Mouse (Mus musculus): ENCODE results near the gene Rab25. TPM values are rescaled to one million over a fixed set of nuclear protein-coding genes. Genes with fewer than 3 reads are reported as not detected.
A peak's percentile ranks its signal among the peaks of the same experiment; 100 is the strongest.

The Rab25 gene
- polyA plus RNA-seq, 1 experiment from 2014 or later: 14.2 TPM

DNA sequence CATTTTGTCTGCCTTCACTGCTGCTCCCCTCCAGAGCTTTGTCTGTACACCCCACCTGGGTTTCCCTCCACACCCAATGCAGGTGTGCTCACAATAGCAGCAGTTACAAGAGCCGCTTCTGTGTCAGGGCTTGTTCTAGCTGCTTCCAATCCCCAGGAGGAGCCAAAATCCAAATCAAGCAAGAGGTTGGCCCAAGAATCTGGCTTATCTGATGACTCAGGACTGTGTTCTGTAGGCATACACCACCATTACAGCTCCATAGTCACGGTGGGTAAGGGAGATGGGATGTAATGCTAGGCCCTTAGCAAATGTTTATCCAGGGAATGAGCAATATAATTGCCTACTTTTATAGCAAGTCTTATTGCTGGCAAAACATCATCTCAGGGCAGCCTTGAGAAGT, 31.7 kb downstream of the Rab25 start:
- Histone ChIP-seq H3K4me3 (ENCODE audit: low read length) (no peak overlapping the region), H3K36me3 (ENCODE audit: control insufficient read depth, insufficient read depth, low read length) (no peaks in the 10 kb centered on the region), H3K9ac (ENCODE audit: low read depth, low read length) (no peak overlapping the region), H3K4me1 (ENCODE audit: control insufficient read depth, insufficient read depth, low read length) (no peaks in the 10 kb centered on the region; the same call in 1 of the 2 replicates), H3K4me2 (replicated peaks; ENCODE audit: low read depth, low read length) (no peak overlapping the region), H3K27me3 (ENCODE audit: control insufficient read depth, insufficient read depth, low read length) (no peaks in the 10 kb centered on the region), H3K27ac (ENCODE audit: low read depth, low read length) (no peak overlapping the region), H3K9me3 (ENCODE audit: control insufficient read depth, low read length) (no peaks in the 10 kb centered on the region)
- WGBS: 71% methylated on average over 2 of the region's 2 CpGs
- ATAC-seq (ENCODE audit: low FRiP score, low TSS enrichment): no peak

- no peak for ATAC-seq (ENCODE audit: low FRiP score, low TSS enrichment)
- WGBS: 100% methylated on average over 2 of the region's 2 CpGs
- H3K4me1 ChIP-seq (ENCODE audit: control insufficient read depth, insufficient read depth, low read length): peaks cover 4% of the 10 kb centered on the region; the same call in 1 of the 2 replicates
- no peaks in the 10 kb centered on the region for H3K9me3 ChIP-seq (ENCODE audit: control insufficient read depth, low read length)
- H3K27ac ChIP-seq (ENCODE audit: low read depth, low read length): no peak overlapping the region
- no peak overlapping the region for H3K9ac ChIP-seq (ENCODE audit: low read depth, low read length)
- H3K27me3 ChIP-seq (ENCODE audit: control insufficient read depth, insufficient read depth, low read length): no peaks in the 10 kb centered on the region
- no peaks in the 10 kb centered on the region for H3K36me3 ChIP-seq (ENCODE audit: control insufficient read depth, insufficient read depth, low read length)
- no peak overlapping the region for H3K4me2 ChIP-seq (replicated peaks; ENCODE audit: low read depth, low read length)
- H3K4me3 ChIP-seq (ENCODE audit: low read length): no peak overlapping the region
Measured at GRCm38 (mm10) chr3:88515095-88515386, 33.1 kb downstream of the Rab25 start.

DNA sequence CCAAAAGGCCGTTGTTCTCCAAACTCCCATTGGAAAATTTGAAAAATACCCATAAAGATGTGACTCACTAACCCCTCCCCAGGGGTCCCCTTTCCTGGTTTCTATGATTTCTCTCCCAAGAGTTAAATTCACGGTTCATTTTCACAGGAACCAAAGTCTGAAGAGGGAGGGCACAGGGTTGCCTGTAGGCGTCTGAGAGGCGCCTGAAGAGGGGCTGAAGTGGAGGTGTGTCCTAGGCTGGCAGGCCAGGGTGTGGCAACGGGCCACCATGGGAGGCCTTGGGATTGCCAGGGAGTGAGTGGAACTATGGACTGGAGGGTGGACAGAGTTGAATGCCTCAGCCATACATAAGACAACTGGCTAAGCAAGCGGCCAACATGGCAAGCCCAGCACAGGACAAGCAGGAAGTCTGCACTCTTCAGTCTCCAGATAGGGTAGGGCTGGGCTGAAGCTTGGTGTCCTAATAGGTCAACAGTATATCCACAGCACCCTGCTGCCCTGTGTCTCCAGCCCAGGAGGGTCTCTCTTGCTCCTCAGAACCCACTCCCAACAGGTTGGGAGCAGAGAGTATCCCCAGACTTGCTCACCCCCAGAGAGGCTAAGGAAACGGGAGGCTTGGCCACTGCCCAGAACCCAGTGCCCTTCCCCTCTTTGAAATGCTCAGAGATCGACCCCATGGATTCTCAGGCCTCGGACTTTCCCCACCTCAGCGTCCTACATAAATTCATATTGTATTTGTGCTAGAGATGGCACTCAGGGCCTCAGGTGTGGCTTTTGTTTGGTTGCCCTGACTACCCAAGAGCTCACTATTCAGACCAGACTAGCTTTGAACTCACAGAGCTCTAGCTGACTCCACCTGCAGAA, 33.6 kb downstream of the Rab25 start:
- H3K4me1 ChIP-seq (ENCODE audit: control insufficient read depth, insufficient read depth, low read length): peaks cover 6% of the 10 kb centered on the region; the same call in 1 of the 2 replicates
- H3K27ac ChIP-seq (ENCODE audit: low read depth, low read length): no peak overlapping the region
- WGBS: 72% methylated on average over 10 of the region's 10 CpGs

GRCm38 (mm10) chr3:88513546-88514115, 34.5 kb downstream of the Rab25 start:
- Histone ChIP-seq H3K4me2 (replicated peaks; ENCODE audit: low read depth, low read length) (no peak overlapping the region), H3K4me3 (ENCODE audit: low read length) (no peak overlapping the region), H3K4me1 (ENCODE audit: control insufficient read depth, insufficient read depth, low read length) (peaks cover 10% of the 10 kb centered on the region; the same call in 1 of the 2 replicates), H3K27me3 (ENCODE audit: control insufficient read depth, insufficient read depth, low read length) (no peaks in the 10 kb centered on the region), H3K36me3 (ENCODE audit: control insufficient read depth, insufficient read depth, low read length) (no peaks in the 10 kb centered on the region), H3K9me3 (ENCODE audit: control insufficient read depth, low read length) (no peaks in the 10 kb centered on the region), H3K9ac (ENCODE audit: low read depth, low read length) (no peak overlapping the region), H3K27ac (ENCODE audit: low read depth, low read length) (no peak overlapping the region)
- ATAC-seq (ENCODE audit: low FRiP score, low TSS enrichment): no peak
- 82% methylated on average over 7 of the region's 7 CpGs for WGBS

More for the DNA sequence above, 33.6 kb downstream of the Rab25 start:
- Histone ChIP-seq H3K9me3 (ENCODE audit: control insufficient read depth, low read length) (no peaks in the 10 kb centered on the region), H3K36me3 (ENCODE audit: control insufficient read depth, insufficient read depth, low read length) (no peaks in the 10 kb centered on the region), H3K9ac (ENCODE audit: low read depth, low read length) (no peak overlapping the region), H3K4me3 (ENCODE audit: low read length) (no peak overlapping the region), H3K27me3 (ENCODE audit: control insufficient read depth, insufficient read depth, low read length) (no peaks in the 10 kb centered on the region), H3K4me2 (replicated peaks; ENCODE audit: low read depth, low read length) (no peak overlapping the region)
- no peak for ATAC-seq (ENCODE audit: low FRiP score, low TSS enrichment)

DNA sequence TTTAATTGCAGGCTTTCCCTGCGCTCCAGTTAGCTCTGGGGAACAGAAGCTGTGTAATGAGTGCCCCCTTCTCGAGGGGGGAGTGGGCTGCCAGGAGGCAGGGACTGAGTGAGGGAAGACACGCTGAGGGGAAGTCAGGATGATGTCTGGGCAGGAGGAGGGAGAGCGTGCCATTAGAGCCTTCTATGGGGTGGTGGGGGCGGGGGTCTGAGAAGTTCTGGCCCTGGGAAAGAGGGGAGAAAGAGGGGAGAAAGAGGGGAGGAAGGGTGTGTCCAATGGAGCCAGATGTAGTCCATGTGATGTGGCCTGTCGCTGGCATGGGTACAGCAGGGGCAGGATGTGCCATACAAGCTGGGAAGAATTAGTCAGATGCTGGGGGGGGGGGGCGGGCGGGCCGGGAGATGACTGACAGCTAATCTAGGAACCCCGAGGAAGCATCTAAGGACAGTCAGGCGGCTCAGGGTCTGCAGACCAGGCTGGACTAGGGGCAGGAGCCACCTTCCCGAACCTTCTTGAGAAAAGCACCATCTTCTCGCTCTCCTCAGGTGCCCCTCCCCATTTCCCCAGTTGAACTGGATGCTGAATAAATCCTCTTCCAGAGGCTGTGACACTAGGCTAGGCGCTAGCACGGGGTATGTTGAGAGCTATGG, 35.1 kb downstream of the Rab25 start:
- Histone ChIP-seq H3K9me3 (ENCODE audit: control insufficient read depth, low read length) (no peaks in the 10 kb centered on the region), H3K27me3 (ENCODE audit: control insufficient read depth, insufficient read depth, low read length) (no peaks in the 10 kb centered on the region), H3K4me1 (ENCODE audit: control insufficient read depth, insufficient read depth, low read length) (peaks cover 10% of the 10 kb centered on the region; the same call in 1 of the 2 replicates), H3K36me3 (ENCODE audit: control insufficient read depth, insufficient read depth, low read length) (no peaks in the 10 kb centered on the region), H3K27ac (ENCODE audit: low read depth, low read length) (no peak overlapping the region), H3K4me2 (replicated peaks; ENCODE audit: low read depth, low read length) (no peak overlapping the region), H3K9ac (ENCODE audit: low read depth, low read length) (no peak overlapping the region), H3K4me3 (ENCODE audit: low read length) (no peak overlapping the region)
- ATAC-seq (ENCODE audit: low FRiP score, low TSS enrichment): no peak
- 38% methylated on average over 12 of the region's 15 CpGs for WGBS

DNA sequence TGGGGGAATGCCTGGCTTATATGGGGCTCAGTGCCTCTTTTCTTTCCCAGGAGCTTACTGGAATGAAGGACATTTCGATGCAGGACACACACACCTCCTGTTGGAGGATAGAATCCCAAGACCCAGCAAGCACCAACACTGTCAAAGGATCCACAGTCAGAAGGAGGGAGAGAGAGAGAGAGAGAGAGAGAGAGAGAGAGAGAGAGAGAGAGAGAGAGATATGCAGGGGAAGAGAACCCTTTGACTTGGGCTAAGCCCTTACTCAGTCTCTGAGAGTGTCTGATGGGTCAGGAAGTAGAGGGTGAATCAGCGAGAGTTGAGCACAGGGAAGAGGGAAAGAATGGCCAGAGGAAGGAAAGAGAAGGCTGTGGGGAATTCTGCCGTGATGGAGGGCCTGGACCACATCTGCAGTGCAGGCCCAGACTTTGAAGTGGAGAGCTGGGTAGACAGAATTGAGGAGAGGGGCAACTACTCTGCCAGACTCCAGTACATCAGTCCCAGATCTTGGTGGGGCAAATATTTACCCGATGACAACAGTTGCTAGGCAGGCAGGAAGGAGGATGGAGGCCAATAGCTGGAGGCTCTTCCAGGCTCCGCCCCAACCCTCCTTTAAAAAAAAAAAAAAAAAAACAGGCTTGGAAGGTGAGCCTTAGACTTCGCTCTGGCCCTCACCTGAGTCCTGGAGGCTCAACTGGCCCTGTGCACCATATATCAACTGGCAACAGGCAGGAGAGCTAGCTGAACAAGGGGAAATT, 35.8 kb downstream of the Rab25 start:
- no peak overlapping the region for H3K27ac ChIP-seq (ENCODE audit: low read depth, low read length)

DNA sequence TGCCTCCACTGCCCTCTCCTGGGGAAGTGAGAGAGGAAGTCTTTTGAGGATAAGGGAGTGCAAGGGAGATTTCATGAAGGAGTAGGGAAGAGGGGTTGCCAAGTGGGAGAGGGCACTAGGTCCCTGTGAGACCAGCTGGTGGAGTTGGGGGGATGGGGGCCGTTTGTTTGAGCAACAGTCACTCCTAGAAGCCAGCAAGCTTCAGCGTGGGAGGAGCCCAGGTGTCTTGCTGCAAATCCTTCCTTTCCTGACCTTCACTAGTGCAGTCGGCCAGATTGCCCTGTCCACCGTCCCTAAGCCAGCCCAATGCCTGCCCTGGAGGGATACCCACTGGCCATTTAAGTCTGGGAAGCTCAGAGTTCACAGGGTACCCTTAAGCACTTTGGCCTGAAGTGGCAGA, 36.5 kb downstream of the Rab25 start:
- Histone ChIP-seq H3K4me3 (ENCODE audit: low read length) (no peak overlapping the region), H3K4me2 (replicated peaks; ENCODE audit: low read depth, low read length) (no peak overlapping the region), H3K36me3 (ENCODE audit: control insufficient read depth, insufficient read depth, low read length) (no peaks in the 10 kb centered on the region), H3K9me3 (ENCODE audit: control insufficient read depth, low read length) (no peaks in the 10 kb centered on the region), H3K4me1 (ENCODE audit: control insufficient read depth, insufficient read depth, low read length) (peaks cover 13% of the 10 kb centered on the region; the same call in 1 of the 2 replicates), H3K9ac (ENCODE audit: low read depth, low read length) (no peak overlapping the region), H3K27me3 (ENCODE audit: control insufficient read depth, insufficient read depth, low read length) (no peaks in the 10 kb centered on the region), H3K27ac (ENCODE audit: low read depth, low read length) (no peak overlapping the region)
- 52% methylated on average over 4 of the region's 4 CpGs for WGBS
- ATAC-seq (ENCODE audit: low FRiP score, low TSS enrichment): no peak

More for the DNA sequence above, 35.8 kb downstream of the Rab25 start:
- H3K4me3 ChIP-seq (ENCODE audit: low read length): no peak overlapping the region
- no peak for ATAC-seq (ENCODE audit: low FRiP score, low TSS enrichment)
- H3K4me1 ChIP-seq (ENCODE audit: control insufficient read depth, insufficient read depth, low read length): peaks cover 10% of the 10 kb centered on the region; the same call in 1 of the 2 replicates
- H3K27me3 ChIP-seq (ENCODE audit: control insufficient read depth, insufficient read depth, low read length): no peaks in the 10 kb centered on the region
- no peak overlapping the region for H3K4me2 ChIP-seq (replicated peaks; ENCODE audit: low read depth, low read length)
- no peaks in the 10 kb centered on the region for H3K9me3 ChIP-seq (ENCODE audit: control insufficient read depth, low read length)
- WGBS: 36% methylated on average over 6 of the region's 6 CpGs
- no peak overlapping the region for H3K9ac ChIP-seq (ENCODE audit: low read depth, low read length)
- H3K36me3 ChIP-seq (ENCODE audit: control insufficient read depth, insufficient read depth, low read length): no peaks in the 10 kb centered on the region

- no peaks in the 10 kb centered on the region for H3K27me3 ChIP-seq (ENCODE audit: control insufficient read depth, insufficient read depth, low read length)
- H3K9me3 ChIP-seq (ENCODE audit: control insufficient read depth, low read length): no peaks in the 10 kb centered on the region
- H3K27ac ChIP-seq (ENCODE audit: low read depth, low read length): peak overlapping the region; percentile 87
- 50% methylated on average over 13 of the region's 13 CpGs for WGBS
- peaks cover 13% of the 10 kb centered on the region; the same call in 1 of the 2 replicates for H3K4me1 ChIP-seq (ENCODE audit: control insufficient read depth, insufficient read depth, low read length)
- H3K36me3 ChIP-seq (ENCODE audit: control insufficient read depth, insufficient read depth, low read length): no peaks in the 10 kb centered on the region
- no peak for ATAC-seq (ENCODE audit: low FRiP score, low TSS enrichment)
- peak overlapping the region; percentile 52; the same call in 1 of the 2 replicates for H3K9ac ChIP-seq (ENCODE audit: low read depth, low read length)
- H3K4me3 ChIP-seq (ENCODE audit: low read length): peak overlapping the region; percentile 37; the same call in 1 of the 2 replicates
- H3K4me2 ChIP-seq (replicated peaks; ENCODE audit: low read depth, low read length): peak overlapping the region; percentile 49
Measured at GRCm38 (mm10) chr3:88510421-88511289, 37.4 kb downstream of the Rab25 start.
